Mouse (Mus musculus) C2C12 (cell line): Measurements from ENCODE around the gene Sdhb.

ENCODE experiments used
- CEBPB ChIP-seq: IDR thresholded peaks from one replicate; pipeline ENCODE4 v1.6.1; 2011; ENCODE audit warnings: low read depth, mild to moderate bottlenecking, control low read depth, moderate library complexity
- CTCF ChIP-seq: IDR thresholded peaks from one replicate; pipeline ENCODE4 v1.5.1; 2011; ENCODE audit not compliant: control insufficient read depth, insufficient read depth, insufficient read length
- USF1 ChIP-seq: IDR thresholded peaks from one replicate; pipeline ENCODE4 v1.6.1; 2011; ENCODE audit warnings: low read depth, mild to moderate bottlenecking, control low read depth, moderate library complexity

- TF ChIP-seq CTCF, result no peak
- no peak for TF ChIP-seq CEBPB
- TF ChIP-seq USF1, result no peak
These were observed 16.0 kb upstream of the Sdhb start for GRCm38 (mm10) chr4:140944961-140945442.
